Mouse (Mus musculus) forebrain, embryonic 13.5 days (tissue): ENCODE results near the gene Tnnc2. TPM values are rescaled to one million over a fixed set of nuclear protein-coding genes. Genes with fewer than 3 reads are reported as not detected.
A peak's percentile ranks its signal among the peaks of the same experiment; 100 is the strongest.

Experiments
- ATAC-seq: fragments of 200-750 bp; cut with Nextera tagmentation; 2 replicates; pipeline ENCODE4 v1.8.0; 2017
- H3K27ac ChIP-seq: fragments of 300-500 bp; sonication (generic); 2 replicates; pipeline ENCODE4 v1.5.1; 2015; ENCODE audit warnings: inconsistent platforms, mild to moderate bottlenecking, moderate library complexity
- H3K27me3 ChIP-seq: fragments of 300-500 bp; sonication (generic); 2 replicates; pipeline ENCODE4 v1.6.1; 2015; ENCODE audit warnings: mild to moderate bottlenecking, inconsistent platforms
- H3K36me3 ChIP-seq: fragments of 300-500 bp; sonication (generic); 2 replicates; pipeline ENCODE4 v1.6.1; 2015; ENCODE audit warnings: mild to moderate bottlenecking, inconsistent platforms; ENCODE audit not compliant: poor library complexity, severe bottlenecking
- H3K4me1 ChIP-seq: fragments of 300-500 bp; sonication (generic); 2 replicates; pipeline ENCODE4 v1.6.1; 2015; ENCODE audit warnings: inconsistent platforms
- H3K4me2 ChIP-seq: fragments of 300-500 bp; sonication (generic); 2 replicates; pipeline ENCODE4 v1.6.1; 2015; ENCODE audit warnings: inconsistent platforms, mild to moderate bottlenecking, moderate library complexity
- H3K4me3 ChIP-seq: fragments of 300-500 bp; sonication (generic); 2 replicates; pipeline ENCODE4 v1.5.1; 2015; ENCODE audit warnings: mild to moderate bottlenecking, inconsistent platforms
- H3K9ac ChIP-seq: fragments of 300-500 bp; sonication (generic); 2 replicates; pipeline ENCODE4 v1.6.1; 2015; ENCODE audit warnings: mild to moderate bottlenecking, inconsistent platforms
- H3K9me3 ChIP-seq: fragments of 300-500 bp; sonication (generic); replicated peaks from 2 replicates; pipeline ENCODE4 v1.6.1; 2016; ENCODE audit warnings: inconsistent platforms
- WGBS: fragments of 180-500 bp; shearing (Covaris S2); methylation state at CpG from one replicate; pipeline ENCODE4 v1.1.7; 2015; 5-methylcytosine and 5-hydroxymethylcytosine counted together
- polyA plus RNA-seq: library from polyadenylated mRNA; unstranded; fragments of >200 nt; fragmentation: Nextera tagmentation; extraction: Ambion mirVana; gene quantifications from 2 replicates; pipeline ENCODE4 v1.2.1, GENCODE M21; 2015

Tnnc2 gene
- polyA plus RNA-seq, 1 experiment from 2014 or later, result not detected

DNA sequence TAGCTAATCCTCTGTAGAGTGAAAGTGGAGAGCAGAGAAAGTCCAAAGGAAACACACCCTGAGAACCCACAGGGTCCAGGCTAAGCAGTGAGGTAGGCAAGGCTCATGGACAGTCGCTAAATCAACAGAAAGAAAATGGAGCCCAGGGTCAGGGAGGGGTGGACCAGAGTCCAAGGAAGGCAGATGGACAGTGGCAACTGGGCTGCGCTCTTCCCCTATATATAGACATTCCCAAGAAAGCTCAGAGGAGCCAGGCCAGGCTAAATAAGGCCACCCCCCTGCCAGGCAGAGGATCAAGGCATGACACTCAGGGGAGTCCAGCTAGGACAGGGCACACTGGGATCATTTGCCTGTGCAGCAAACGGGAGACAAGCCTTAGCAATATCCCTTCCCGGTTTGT is 2.1 kb upstream of the Tnnc2 start:
- WGBS, result 72% methylated on average over 4 of the region's 4 CpGs

DNA sequence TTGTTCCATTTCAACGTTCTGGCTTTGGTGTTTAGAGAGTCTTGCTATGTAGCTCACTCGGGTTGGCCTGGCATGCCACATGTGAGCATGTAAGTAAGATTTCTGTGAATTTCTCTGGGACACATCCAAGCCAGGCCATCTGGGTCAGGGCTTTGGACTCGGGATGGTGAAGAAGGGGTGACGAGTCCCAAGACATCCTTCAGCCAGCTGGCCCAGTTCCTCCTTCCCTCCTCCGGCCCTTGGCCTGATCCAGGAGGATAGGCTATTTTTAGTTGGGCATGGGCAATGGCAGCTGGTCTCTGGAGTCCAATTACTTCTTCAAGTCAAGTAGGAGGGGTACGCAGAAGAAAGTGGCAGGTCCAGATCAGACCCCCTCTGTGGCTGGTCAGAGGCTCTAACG is 958 bp downstream of the Tnnc2 start:
- Histone ChIP-seq H3K9ac (no peak overlapping the region), H3K9me3 (no peaks in the 10 kb centered on the region), H3K36me3 (no peaks in the 10 kb centered on the region), H3K4me3 (no peak overlapping the region), H3K4me2 (no peak overlapping the region), H3K4me1 (no peaks in the 10 kb centered on the region), H3K27ac (no peak overlapping the region), H3K27me3 (no peaks in the 10 kb centered on the region)
- ATAC-seq, result no peak
- 87% methylated on average over 7 of the region's 7 CpGs for WGBS

More for the DNA sequence above, 2.1 kb upstream of the Tnnc2 start:
- Histone ChIP-seq H3K27me3 (no peaks in the 10 kb centered on the region), H3K4me3 (no peak overlapping the region), H3K4me2 (no peak overlapping the region), H3K36me3 (no peaks in the 10 kb centered on the region), H3K9ac (no peak overlapping the region), H3K27ac (no peak overlapping the region), H3K9me3 (no peaks in the 10 kb centered on the region), H3K4me1 (peaks cover 19% of the 10 kb centered on the region)
- ATAC-seq, result no peak

DNA sequence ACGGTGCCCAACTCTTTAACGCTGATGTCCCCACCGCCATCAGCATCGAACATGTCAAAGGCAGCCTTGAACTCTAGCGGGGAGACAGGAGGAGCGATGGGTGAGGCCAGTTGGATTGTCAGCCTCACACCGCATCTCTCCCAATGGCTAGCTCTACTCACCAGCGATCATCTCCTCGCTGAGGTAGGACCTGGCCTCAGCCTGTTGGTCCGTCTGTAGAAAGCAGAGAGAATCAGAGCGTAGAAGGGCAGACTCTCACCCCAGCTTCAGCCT is 1.8 kb downstream of the Tnnc2 start:
- H3K4me2 ChIP-seq, result no peak overlapping the region
- H3K27me3 ChIP-seq, result no peaks in the 10 kb centered on the region
- peaks cover 4% of the 10 kb centered on the region for H3K36me3 ChIP-seq
- ATAC-seq, result no peak
- no peak overlapping the region for H3K27ac ChIP-seq
- H3K9ac ChIP-seq, result no peak overlapping the region
- no peaks in the 10 kb centered on the region for H3K4me1 ChIP-seq
- H3K4me3 ChIP-seq, result no peak overlapping the region
- no peaks in the 10 kb centered on the region for H3K9me3 ChIP-seq
- WGBS, result 91% methylated on average over 11 of the region's 11 CpGs

DNA sequence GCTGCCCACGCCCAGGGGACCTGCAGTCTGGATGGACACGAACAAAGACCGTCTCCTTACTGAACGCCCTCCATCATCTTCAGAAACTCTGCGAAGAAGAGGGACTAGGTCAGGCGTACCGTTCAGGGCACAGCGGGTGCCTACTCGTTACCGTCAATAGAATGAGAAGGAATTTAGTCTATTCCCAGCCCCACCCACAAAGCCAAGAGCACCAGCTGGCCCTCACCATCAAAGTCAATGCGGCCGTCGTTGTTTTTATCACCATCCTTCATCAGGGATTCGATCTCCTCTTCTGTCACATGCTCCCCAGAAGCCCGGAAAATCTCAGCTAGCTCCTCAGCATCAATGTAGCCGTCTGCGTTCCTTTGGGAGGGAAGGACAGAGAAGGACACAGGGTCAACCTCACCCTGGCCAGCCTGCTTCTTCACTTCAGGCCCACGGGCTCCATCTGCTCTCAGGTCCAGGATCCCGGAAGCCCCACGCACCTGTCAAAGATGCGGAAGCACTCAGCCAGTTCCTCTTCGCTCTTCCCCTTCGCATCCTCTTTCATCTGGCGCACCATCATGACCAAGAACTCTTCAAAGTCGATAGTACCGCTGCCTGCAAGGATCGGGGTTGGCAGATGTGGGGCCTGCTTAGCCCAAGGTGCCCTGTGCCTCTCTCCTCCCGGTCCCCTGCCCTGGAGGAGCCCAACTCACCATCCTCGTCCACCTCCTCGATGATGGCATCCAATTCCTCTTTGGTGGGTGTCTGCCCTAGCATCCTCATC is 2.3 kb downstream of the Tnnc2 start:
- H3K27ac ChIP-seq, result no peak overlapping the region
- H3K4me3 ChIP-seq, result no peak overlapping the region
- WGBS, result 83% methylated on average over 30 of the region's 30 CpGs
- no peak overlapping the region for H3K9ac ChIP-seq
- peaks cover 9% of the 10 kb centered on the region for H3K36me3 ChIP-seq
- H3K27me3 ChIP-seq, result no peaks in the 10 kb centered on the region
- no peak overlapping the region for H3K4me2 ChIP-seq
- peaks cover under 1% of the 10 kb centered on the region; the same call in 1 of the 2 replicates for H3K4me1 ChIP-seq
- no peak for ATAC-seq
- H3K9me3 ChIP-seq, result no peaks in the 10 kb centered on the region

DNA sequence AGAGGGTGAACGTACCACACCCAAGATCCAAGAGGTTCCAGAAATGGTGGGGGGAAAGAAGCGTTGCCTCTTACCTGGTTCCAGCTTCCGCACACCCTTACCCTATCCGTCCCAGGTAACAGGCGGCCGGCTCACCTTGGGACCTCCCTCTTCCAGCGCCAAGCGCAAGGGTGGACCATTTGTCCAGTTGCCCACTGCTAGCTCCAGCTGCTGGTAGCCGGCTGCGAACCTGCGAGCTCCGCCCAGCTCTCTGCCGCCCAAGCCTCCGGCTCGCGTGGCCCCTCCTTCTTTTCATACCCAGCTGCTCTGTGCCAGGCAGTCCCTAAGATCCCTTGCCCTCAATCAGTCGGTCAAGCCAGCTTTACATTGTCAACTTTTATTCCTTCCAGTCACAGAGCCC is 3.0 kb downstream of the Tnnc2 start:
- Histone ChIP-seq H3K27ac (no peak overlapping the region), H3K4me1 (peaks cover 7% of the 10 kb centered on the region), H3K36me3 (peaks cover 16% of the 10 kb centered on the region), H3K9ac (no peak overlapping the region), H3K9me3 (no peaks in the 10 kb centered on the region), H3K4me3 (no peak overlapping the region), H3K4me2 (no peak overlapping the region), H3K27me3 (no peaks in the 10 kb centered on the region)
- WGBS, result 73% methylated on average over 17 of the region's 17 CpGs
- no peak for ATAC-seq

DNA sequence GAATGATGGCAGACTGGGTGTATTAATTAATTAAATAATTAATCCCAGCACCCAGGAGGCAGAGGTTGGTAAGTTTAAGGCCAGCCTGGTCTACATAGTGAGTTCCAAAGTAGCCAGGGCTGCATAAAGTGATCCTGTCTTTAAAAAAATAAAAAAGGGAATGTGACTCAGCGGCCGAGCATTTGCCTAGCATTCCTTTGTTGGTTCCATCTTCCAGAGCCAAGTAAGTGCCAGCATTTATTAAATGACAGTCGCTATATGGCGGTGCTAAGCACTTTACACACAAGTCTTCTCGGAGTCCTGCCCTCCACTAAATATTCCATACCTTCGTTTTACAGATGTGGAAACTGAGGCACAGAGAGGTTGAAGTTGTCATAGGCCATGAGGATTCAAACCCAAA is 3.6 kb downstream of the Tnnc2 start:
- 91% methylated on average over 6 of the region's 6 CpGs for WGBS
- no peak overlapping the region for H3K9ac ChIP-seq
- no peak overlapping the region for H3K4me2 ChIP-seq
- no peak for ATAC-seq
- H3K4me1 ChIP-seq, result peaks cover 13% of the 10 kb centered on the region
- H3K4me3 ChIP-seq, result no peak overlapping the region
- H3K9me3 ChIP-seq, result no peaks in the 10 kb centered on the region
- H3K27ac ChIP-seq, result no peak overlapping the region
- H3K36me3 ChIP-seq, result peaks cover 22% of the 10 kb centered on the region
- no peaks in the 10 kb centered on the region for H3K27me3 ChIP-seq

DNA sequence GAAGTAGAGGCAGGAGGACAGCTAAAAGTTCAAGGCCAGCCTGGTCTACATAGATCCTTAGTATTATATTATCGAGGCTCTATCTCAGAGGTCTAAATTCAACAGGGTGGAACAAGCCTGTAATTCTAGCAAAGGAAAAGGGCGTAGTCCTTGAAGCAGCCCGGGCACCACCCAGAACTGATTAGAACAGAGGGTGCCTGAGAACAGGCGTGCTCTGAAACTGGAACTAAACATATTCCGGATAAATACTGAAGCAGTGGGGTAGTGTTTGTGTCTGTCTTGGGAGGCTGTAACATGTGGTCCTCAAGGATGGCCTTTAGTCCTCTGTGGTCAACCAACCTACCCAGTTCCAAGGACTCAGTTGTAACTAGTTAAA is 5.8 kb downstream of the Tnnc2 start:
- H3K27me3 ChIP-seq, result no peaks in the 10 kb centered on the region
- H3K4me1 ChIP-seq, result peaks cover 26% of the 10 kb centered on the region
- no peak for ATAC-seq
- no peak overlapping the region for H3K4me3 ChIP-seq
- H3K36me3 ChIP-seq, result peaks cover 24% of the 10 kb centered on the region
- H3K4me2 ChIP-seq, result no peak overlapping the region
- H3K9me3 ChIP-seq, result no peaks in the 10 kb centered on the region
- 88% methylated on average over 5 of the region's 5 CpGs for WGBS
- H3K27ac ChIP-seq, result 0 out of 2 replicates have a peak overlapping the region, but pooled peaks have one; percentile 10
- no peak overlapping the region for H3K9ac ChIP-seq

DNA sequence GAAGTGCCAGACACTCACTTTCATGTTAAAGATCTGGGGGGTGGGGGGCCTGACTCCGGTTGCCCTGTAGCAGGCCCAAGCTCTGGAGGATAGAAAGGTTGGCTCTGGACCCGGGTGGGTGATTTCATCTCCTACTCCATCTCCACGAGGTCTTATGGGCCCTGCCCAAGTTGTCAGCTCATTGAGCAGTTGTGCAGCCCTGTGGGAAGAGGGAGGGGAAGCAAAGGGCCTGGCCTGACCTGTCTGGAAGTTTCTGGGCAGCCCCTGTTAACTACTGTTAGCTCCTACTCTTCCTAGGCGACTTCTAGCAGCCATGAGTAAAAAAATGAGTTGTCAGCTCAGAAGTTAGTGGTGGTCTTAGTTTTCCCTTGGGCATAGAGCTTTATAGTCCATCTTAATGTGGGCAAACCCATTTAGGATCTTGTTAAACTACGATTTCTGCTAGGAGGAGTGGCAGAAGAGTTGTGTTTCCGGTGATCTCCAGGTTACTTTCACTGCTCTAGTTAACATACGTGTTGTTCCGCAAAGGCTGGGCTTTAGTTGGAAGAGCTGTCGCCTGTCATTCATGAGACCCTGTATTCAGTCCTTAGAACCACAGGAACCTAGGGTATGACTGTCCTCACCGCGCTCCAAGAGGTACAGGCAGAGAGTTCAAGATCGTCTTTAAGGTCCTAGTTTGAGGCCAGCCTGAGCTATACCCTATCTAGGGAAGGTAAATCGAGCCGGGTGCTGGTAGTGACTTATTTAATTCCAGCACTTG is 6.4 kb downstream of the Tnnc2 start:
- Histone ChIP-seq H3K4me2 (no peak overlapping the region), H3K4me3 (no peak overlapping the region), H3K4me1 (peaks cover 26% of the 10 kb centered on the region), H3K27ac (0 out of 2 replicates have a peak overlapping the region, but pooled peaks have one; percentile 10), H3K9me3 (no peaks in the 10 kb centered on the region), H3K9ac (no peak overlapping the region), H3K27me3 (no peaks in the 10 kb centered on the region), H3K36me3 (peaks cover 25% of the 10 kb centered on the region)
- WGBS, result 82% methylated on average over 14 of the region's 14 CpGs
- ATAC-seq, result no peak

DNA sequence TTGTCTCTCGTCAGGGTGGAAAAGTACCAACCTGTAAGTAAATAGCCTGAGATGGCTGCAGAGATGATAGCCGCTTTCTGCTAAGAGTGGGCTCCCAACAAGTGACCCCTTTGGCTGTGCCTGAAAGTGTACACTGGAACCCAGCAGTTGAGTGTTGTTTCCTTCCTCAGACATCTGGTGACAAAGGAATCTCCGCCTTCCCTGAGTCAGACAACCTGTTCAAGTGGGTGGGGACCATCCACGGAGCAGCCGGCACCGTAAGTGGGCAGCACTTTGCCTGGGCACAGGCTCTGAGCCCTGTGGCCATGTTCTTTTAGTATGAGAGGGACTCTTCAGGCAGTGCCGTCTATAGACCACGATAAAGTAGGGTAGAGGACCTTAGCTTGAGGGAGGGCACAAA is 8.6 kb downstream of the Tnnc2 start:
- no peak overlapping the region for H3K27ac ChIP-seq
- 78% methylated on average over 8 of the region's 8 CpGs for WGBS
- peak overlapping the region; percentile 84 for H3K9ac ChIP-seq
- peaks cover 47% of the 10 kb centered on the region for H3K36me3 ChIP-seq
- peak overlapping the region; percentile 94 for H3K4me2 ChIP-seq
- H3K9me3 ChIP-seq, result no peaks in the 10 kb centered on the region
- H3K4me1 ChIP-seq, result peaks cover 26% of the 10 kb centered on the region
- H3K27me3 ChIP-seq, result no peaks in the 10 kb centered on the region
- peak overlapping the region; percentile 90 for H3K4me3 ChIP-seq
- ATAC-seq, result no peak

DNA sequence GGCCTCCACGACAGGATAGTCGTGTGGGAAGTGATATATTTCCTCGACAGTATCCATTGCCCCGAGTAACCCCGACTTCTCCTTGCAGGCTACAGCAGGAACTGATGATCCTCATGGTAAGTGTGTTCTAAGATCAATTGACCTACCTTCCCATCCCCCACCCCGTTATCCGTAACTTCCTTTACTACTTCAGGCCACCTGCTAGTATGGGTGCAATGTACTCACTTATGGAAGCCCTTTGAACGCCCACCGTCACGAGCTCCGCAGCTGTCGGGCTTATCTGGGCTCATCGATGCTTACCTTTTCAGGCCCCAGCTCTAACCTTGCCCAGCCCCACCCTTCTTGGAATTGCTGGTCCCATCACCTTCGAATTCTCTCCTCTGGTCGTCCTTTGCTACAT is 9.5 kb downstream of the Tnnc2 start:
- Histone ChIP-seq H3K4me2 (peak overlapping the region; percentile 94), H3K4me1 (peaks cover 26% of the 10 kb centered on the region), H3K27me3 (no peaks in the 10 kb centered on the region), H3K9ac (peak overlapping the region; percentile 84), H3K9me3 (no peaks in the 10 kb centered on the region), H3K4me3 (peak overlapping the region; percentile 90), H3K27ac (no peak overlapping the region; the same call in 1 of the 2 replicates), H3K36me3 (peaks cover 55% of the 10 kb centered on the region)
- WGBS, result 4% methylated on average over 15 of the region's 15 CpGs
- no peak for ATAC-seq

DNA sequence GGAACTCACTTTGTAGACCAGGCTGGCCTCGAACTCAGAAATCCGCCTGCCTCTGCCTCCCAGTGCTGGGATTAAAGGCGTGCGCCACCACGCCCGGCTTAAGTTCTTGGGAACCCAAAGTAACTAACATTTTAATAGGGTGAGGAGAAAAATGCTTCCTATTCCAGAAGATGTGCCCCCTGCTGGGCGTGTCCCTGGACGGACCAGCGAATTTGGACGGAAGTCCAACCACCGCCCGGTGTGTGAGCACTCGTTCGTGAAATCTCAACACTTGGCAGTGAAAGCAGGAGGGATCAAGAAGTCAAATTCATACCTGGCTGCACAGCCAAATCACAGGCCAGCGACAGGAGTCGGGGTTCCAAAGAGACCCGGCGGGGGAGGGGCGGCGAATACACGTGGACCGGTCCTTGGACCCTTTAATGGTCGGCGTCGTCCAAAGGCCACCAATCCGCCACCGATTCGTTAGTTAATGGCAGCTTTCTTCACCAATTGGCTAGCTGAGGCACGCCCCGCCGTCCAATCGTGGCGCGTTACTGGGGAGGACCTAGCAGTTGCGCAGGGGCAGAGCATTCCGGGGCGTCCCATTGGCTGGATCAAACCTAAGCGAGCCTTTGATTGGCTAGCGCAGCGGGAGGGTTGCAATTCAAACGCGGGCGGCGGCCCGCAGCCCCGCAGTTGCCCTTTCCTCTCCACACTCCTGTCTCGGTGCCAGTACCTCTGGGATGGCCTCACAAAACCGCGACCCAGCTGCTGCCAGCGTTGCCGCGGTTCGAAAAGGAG is 10.3 kb downstream of the Tnnc2 start, which contains the start of gene Ube2c:
TSS of gene Ube2c (plus strand) at position 641 of the 780 bp plus-strand sequence.
- H3K36me3 ChIP-seq, result peaks cover 63% of the 10 kb centered on the region
- 2% methylated on average over 53 of the region's 53 CpGs for WGBS
- peak; percentile 100 for ATAC-seq
- peak within 1 kb of the TSS; percentile 84 for H3K9ac ChIP-seq
- peak within 1 kb of the TSS; percentile 94 for H3K4me2 ChIP-seq
- no peaks in the 10 kb centered on the region for H3K27me3 ChIP-seq
- no peaks in the 10 kb centered on the region for H3K9me3 ChIP-seq
- peak within 1 kb of the TSS; percentile 90 for H3K4me3 ChIP-seq
- H3K4me1 ChIP-seq, result peaks cover 26% of the 10 kb centered on the region
- peak within 1 kb of the TSS; percentile 22; the same call in 1 of the 2 replicates for H3K27ac ChIP-seq
